Mouse (Mus musculus): Measurements from ENCODE around the gene Cfap221.

Cfap221 gene

GRCm38 (mm10) chr1:119996798-119997581 is at the start of gene Cfap221:
Cfap221 (minus strand) TSS chr1:119997234.
- no peak for DNase-seq

DNA sequence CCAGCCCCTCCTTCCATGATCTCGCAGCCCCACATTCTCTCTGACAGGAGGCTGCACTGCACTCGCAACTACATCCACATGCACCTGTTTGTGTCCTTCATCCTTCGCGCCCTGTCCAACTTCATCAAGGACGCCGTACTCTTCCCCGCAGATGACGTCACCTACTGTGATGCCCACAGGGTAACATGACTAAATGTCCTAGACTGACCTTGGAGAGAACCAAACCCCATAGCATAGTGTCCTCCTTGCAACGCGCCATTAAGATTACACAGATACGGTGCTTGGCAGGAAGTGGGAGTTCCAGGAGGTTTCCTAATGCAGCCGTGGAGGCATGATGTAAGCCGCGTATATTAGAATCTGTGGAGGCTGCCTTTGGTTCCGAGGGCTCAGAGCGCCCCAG is 47.5 kb upstream of the Cfap221 start:
- DNase-seq: no peak

GRCm38 (mm10) chr1:120042421-120042820 is 45.4 kb upstream of the Cfap221 start:
- no peak for DNase-seq

DNA sequence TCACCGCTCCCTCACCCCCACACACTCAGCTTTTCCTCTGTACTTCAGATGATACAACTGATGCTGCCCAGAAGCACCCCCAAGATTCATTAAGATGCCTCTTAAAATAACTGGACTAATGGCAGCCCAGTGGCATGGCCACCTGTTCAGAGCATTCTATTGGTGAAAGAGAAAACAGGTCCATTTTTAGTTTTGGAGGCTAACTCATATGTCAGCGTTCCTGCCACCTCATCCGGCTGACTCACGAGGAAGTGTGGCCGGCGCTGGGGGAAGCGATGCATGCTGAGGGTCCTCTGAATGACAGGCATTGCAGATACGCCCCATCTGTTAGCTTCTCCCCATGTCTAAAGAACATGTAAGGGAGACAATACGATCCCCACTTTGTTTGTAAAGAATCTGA is 41.6 kb upstream of the Cfap221 start:
- DNase-seq: no peak

- DNase-seq: no peak
Observed at GRCm38 (mm10) chr1:120037021-120037683, 40.1 kb upstream of the Cfap221 start.

- DNase-seq: no peak
Observed at GRCm38 (mm10) chr1:120035456-120036034, 38.5 kb upstream of the Cfap221 start.

DNA sequence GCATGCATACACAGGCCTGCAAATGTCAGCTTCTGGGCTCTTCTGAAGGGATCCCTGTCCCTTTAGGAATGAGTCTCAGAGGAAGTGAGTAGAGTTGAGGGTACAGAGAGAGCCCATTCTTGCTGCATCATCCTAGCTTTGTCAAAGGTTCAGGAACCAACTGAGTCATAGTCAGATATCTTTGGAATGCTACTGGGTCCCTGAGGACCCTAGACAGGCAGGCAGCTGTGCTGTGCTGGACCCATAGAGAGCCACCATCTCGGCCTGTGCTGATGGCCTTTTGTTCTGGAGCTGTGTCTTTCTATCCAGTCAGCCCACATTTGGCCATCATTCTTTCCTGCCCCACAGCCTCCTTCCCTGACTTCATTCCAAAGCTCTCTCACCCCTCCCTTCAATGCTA is 37.8 kb upstream of the Cfap221 start:
- DNase-seq: no peak

GRCm38 (mm10) chr1:120033469-120033854 is 36.4 kb upstream of the Cfap221 start:
- no peak for DNase-seq

DNA sequence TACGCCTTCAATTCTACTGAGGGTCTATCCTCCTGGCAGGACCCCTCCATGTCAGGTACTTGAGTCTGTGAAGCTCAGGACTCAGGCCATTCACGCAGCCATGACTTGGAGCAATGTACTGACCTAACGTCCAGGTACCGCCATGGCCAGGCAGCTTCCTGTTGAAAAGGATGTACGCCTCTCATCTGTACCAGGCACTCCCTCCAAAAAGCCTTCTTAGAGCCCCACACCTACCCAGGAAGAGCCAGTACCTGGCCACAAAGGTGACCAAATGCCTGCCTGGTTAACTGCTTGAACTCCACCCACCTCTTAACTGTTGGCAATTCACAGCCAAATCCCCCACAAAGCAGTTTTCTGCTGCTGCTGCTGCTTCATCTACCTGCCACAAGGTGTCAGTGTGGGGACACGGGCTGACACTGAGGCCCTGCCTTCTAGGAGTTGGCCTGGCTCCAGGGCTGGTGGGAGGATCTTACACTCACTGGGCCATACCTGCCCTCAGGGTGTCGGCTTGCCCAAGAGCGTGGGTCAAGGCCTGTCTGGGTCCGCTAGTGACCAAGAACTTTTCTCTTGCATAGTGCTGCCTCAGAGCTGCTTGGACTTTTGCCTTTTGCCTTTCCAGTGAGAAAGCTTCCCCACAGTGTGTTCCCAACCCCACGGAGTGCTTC is 35.9 kb upstream of the Cfap221 start:
- peak; percentile 72 to 76 for DNase-seq

DNA sequence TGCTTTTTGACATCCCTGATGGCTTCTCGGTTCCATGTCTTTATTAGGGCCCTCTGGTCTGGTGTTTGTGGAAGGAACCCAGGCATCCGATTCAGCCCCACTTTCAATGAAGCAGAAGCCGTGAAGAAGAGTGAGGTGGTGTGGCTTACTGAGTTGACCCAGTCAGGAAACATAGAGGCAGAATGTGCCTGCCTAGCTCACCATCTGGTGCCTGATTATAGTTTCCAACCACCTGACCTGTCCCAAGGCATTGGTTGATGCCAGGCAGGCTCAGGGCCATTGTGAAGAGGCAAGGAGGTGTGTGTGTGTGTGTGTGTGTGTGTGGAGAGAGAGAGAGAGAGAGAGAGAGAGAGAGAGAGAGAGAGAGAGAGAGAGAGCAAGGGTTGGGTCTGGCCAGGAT is 33.4 kb upstream of the Cfap221 start:
- DNase-seq: peak; percentile 62 to 70

DNA sequence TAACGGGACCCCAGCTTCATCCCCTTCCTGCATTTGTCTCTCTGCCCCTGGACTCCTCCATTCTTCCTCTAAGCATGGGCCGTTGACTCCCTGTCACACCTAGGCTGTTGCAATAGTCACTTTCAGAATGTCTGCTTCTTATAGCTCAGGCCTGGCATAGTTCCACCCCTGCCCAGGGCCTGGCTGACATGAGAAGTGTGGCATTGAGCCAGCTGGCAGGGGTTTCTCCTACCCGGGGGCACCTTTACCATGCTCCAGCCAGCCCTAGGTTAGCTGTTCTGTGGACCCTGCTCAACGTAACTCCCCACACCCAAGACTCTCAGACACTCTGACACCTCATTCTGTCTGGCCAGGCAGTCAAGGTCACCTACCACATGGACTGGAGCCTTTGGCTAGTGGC is 30.7 kb upstream of the Cfap221 start:
- DNase-seq: peak; percentile 49 to 63

DNA sequence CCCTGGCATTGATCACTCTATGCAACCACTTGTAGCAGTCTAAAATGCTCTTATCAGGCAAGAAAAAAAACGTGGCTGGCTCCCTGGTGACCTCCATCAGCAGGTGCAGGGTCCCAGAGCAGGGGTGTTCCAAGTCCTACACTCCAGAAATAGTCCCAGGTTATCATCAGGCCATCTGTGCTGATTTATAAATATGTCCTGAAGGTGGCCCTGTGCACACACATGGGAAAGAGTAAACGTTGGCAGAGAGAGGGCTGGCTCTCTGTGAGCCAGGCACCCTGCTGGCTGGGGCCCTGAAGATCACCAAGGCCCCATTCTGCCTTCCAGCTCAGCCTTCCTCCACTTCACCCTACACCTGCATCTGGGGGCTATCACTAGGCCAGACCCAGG is 28.0 kb upstream of the Cfap221 start:
- peak in 1 of 2 experiments; percentile 25 for DNase-seq

DNA sequence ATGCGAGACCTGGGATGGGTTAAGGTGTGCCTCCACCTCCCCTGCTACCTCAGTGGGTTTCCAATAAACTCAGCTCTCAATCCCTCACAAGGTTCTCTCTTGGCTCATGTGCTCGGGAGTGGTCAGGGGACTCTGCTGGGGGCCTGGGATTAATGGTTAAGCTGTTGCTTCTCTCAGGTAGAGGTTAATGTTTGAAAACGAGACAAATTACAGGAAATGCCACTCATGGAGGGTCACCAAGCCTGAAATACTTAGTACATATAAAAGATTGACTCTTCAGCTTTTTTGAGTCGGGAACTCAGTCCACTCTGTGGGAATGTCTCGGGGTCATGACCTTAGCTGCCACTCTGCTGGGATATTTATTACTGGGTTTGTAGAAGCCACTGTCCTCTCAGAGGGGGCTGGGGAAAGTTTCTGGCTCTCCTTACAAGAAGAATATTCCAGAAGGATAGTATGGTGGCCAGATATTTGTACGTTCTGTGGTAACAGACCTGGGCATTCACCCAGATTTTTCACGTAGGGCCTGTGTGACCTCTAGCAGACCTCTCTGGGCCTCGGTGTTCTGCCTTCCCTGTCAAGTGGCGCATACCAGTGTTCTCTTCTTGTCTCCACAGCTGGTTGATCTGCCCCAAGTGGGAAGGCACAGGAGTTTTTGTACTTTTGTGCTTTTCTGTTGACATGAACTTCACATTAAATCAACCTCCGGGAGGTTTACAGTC is 27.5 kb upstream of the Cfap221 start:
- DNase-seq: no peak

- peak; percentile 24 to 31 for DNase-seq
Observed at GRCm38 (mm10) chr1:120021951-120022350, 24.9 kb upstream of the Cfap221 start.

- DNase-seq: no peak
Observed at GRCm38 (mm10) chr1:120020322-120020897, 23.4 kb upstream of the Cfap221 start.

DNA sequence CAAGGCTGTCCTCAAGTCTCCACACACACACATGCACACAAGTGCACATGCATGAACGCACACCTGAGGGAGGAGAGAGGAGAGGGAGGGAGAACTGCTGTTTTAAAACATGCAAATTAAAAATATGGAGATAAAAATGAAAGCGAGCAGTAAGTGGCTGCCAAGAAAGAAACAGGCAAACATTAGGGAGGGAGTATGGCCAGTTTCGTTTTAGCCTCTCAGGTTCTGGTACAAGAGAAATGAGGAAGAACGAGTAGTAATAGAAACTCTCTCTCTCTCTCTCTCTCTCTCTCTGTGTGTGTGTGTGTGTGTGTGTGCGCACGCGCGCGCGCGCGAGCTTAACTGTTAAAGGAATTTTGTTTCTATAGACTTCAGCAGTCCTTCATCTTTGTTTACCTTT is 22.4 kb upstream of the Cfap221 start:
- DNase-seq: no peak

DNA sequence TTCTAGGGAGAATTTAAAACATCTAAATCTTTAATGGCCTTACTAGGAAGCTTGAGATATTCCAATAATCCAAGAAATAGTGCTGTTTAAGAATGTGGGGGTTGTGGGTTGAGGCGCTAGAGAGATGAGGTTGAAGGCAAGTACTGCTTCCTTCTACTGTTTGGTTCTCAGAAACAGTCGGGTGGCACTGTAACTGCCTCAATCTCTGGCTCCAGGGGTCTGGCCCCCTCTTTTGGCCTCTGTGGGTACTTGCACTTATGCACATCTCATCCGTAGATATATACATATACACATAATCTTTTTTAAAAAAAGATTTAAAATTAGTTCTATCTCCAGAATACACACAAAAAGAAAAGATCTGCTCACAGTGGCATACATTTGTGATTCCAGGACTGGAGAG is 21.9 kb upstream of the Cfap221 start:
- no peak for DNase-seq

GRCm38 (mm10) chr1:120016240-120016639 is 19.2 kb upstream of the Cfap221 start:
- no peak for DNase-seq

DNA sequence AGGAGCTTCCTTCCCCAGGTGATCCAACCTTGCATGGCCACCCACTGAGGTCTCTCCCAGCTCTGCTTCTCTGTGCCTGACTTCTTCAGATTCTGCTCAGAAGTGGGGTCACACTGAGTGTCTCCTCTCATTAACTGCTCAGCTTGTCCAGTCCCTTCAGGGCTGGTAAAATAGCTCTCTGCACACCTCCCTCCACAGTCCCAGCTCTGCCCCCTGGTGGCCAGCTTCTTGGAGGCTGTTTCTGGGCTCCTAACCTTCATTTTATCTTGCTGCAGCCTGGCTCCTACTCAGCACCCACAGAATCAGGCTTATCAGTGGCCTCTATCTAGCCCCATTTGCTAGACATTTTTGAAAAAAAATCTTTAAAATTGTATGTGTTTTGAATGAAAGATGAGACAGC is 16.1 kb upstream of the Cfap221 start:
- DNase-seq: peak; percentile 64 to 73

- no peak for DNase-seq
Observed at GRCm38 (mm10) chr1:120012638-120013037, 15.6 kb upstream of the Cfap221 start.

- DNase-seq: no peak
Observed at GRCm38 (mm10) chr1:120007851-120008588, 11.0 kb upstream of the Cfap221 start.

All from cerebellum, postnatal 36 days (tissue).